Mouse (Mus musculus) heart, postnatal 10 days (tissue): Measurements from ENCODE around the gene Tenm3. TPM values are rescaled to one million over a fixed set of nuclear protein-coding genes. Genes with fewer than 3 reads are reported as not detected.

Source experiments
- DNase-seq, 2 experiments: peaks; one replicate each; pipeline ENCODE4 v3.0.0; 2021
- intact Hi-C: fragments of 180-260 bp; cut with DNase I; formaldehyde crosslinking; loops from one replicate; pipeline ENCODE4 v1.15.1; 2025
- total RNA-seq, 2 experiments: library from RNA; stranded (reverse); gene quantifications; 2 replicates each; pipeline ENCODE4 v1.2.3; 2021

Gene Tenm3
- total RNA-seq, 2 experiments from 2014 or later, result 8.3 to 8.7 TPM

DNA sequence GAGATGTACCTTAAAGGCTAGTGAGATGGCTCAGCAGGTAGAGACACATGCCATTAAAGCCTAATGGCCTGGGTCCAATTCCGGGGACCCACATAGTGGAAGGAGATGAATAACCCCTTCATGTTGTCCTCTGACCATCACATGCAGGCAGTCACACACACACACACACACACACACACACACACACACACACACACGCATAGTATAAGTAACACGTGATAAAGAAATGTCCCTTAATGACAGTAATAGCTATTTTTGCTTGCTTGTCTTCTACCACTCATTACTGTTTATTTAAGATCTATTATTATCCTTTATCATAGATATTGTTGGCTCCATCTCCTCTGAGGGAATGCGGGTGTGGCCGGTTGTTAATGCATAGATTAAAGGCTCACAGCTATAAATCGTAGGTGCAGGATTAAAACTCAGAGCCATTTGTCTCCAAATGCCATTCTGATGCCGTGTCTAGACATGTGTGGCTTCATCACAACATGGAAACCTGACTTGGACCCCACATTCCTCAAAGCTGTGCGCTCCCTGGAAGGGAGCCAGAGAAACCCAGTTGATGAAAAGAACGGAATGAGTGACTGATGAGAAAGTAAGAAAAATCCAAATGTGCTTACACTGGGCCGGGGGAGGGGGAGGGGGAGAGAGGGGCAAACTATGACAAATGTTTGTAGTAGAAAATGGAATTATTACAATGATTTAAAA lies 239.4 kb downstream of the Tenm3 start:
- intact Hi-C loops, result no loop called here
- DNase-seq, result no peak

DNA sequence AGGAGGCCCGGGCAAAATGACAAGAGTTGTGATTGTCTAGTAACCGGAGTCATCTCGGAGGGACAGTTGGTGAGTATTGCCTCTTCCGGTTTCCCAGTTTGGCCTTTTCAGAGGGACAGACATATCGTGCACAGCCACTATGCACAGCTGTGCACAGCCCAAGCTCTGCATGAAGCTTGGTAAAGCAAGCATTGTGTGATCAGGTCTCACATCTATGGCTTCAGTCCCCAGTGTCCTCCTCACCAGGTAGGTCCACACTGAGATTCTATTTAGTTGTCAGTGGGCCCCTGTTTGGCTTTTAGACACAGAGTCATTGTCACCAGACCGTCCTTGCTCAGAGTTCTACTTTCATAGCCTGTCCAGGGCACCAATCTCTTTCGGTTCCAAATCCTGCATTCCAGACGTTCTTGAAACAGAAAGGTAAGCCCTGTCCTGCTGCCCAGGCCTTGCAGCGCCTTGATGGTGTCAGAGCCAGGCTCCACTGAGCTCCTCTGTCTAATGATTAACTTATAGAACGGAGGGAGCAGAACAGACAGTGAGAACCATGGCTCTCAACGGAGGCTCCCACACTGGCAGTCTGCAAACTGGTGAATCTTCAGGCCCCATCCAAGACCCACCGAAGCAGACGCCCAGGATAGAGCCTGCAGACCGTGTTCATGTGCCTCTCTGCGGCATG lies 240.4 kb downstream of the Tenm3 start:
- no peak for DNase-seq
- intact Hi-C loops, result no loop called here

DNA sequence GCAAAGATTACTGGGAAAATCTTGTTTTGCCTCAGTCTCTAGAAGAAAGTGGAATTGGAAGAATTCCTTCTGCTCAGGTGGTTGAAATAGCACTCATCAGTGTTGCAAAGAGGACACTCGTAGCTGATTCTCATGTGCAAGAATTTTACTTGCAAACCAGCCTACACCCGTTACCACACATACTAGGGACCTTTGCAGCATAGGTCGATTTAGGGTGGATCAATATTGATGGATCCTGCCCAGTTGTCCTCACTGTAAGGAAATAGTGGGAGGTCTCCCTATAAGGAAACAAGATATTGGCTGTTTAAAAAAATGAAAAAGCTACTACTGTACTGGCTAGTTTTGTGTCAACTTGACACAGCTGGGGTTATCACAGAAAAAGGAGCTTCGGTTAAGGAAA lies 242.1 kb downstream of the Tenm3 start:
- no peak for DNase-seq
- intact Hi-C loops, result no loop called here

DNA sequence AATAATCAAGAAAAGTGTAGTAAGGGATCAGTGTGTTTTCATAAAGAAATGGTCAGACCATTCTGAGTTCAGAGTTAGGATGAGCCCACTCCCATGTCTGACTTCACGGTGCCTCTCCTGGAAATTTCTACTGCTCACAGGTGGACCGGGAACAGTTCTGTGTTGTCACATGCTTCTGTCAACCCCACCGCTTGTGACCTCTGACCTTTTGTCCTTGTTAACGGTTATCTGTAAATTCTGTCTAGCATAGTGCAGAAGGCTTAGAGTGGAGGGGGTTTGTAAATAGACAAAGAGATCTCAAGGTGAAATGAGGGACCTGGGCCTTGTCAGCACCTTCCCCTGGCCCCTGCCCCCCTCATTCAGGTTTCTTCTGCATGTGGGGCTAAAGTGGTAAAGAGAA lies 244.7 kb downstream of the Tenm3 start:
- intact Hi-C loops, result no loop called here

GRCm38 (mm10) chr8:48596332-48596731 lies 247.4 kb downstream of the Tenm3 start:
- DNase-seq, result no peak
- intact Hi-C loops, result no loop called here

More for the DNA sequence above, 244.7 kb downstream of the Tenm3 start:
- DNase-seq, result no peak

- no peak for DNase-seq
- intact Hi-C loops, result no loop called here
Measured at GRCm38 (mm10) chr8:48591818-48592217, 251.9 kb downstream of the Tenm3 start.

- DNase-seq, result no peak
- intact Hi-C loops, result no loop called here
Measured at GRCm38 (mm10) chr8:48579732-48580131, 264.0 kb downstream of the Tenm3 start.

DNA sequence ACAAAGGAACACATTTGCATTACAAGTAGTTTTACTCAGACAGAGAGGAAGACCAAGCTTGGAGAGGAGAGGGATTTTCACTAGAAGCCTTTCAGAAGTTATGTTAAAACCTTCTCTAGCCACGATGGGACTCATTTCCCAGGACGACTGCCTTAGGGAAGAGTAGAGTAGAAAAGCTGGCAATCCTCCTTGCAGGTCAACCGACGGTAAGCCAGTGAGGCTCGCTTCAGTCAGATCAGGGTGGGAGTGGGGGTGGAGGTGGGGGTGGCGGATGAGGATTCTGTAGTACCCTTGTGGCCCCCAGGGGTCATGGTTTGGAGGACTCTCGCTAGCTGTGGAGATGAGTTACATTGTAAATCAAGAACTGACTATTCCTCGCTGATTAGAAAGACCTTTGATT lies 264.6 kb downstream of the Tenm3 start:
- DNase-seq, result no peak
- intact Hi-C loops, result no loop called here

GRCm38 (mm10) chr8:48572941-48573340 lies 270.8 kb downstream of the Tenm3 start:
- no peak for DNase-seq
- intact Hi-C loops, result no loop called here

GRCm38 (mm10) chr8:48572345-48572744 lies 271.4 kb downstream of the Tenm3 start:
- intact Hi-C loops, result no loop called here
- no peak for DNase-seq

DNA sequence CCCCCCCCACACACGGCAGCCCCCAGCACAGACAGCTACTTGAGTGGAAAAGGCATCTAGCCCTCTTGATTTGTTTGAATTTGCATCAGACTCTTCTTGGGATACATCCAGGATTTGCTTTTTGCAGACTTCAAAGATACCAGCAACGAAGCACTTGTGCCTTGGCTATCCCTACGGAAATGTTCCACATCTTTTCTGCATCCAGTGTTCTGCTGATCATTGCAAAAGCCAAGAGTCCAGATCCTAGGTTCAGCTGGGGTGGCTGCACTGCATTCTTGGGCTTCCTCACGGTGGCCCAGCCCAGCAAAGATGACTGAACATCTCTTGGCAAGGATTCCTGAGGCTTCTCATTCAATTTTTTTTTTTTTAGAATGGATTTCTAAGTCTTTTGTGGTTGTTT lies 275.1 kb downstream of the Tenm3 start:
- DNase-seq, result peak in 1 of 2 experiments; percentile 18

DNA sequence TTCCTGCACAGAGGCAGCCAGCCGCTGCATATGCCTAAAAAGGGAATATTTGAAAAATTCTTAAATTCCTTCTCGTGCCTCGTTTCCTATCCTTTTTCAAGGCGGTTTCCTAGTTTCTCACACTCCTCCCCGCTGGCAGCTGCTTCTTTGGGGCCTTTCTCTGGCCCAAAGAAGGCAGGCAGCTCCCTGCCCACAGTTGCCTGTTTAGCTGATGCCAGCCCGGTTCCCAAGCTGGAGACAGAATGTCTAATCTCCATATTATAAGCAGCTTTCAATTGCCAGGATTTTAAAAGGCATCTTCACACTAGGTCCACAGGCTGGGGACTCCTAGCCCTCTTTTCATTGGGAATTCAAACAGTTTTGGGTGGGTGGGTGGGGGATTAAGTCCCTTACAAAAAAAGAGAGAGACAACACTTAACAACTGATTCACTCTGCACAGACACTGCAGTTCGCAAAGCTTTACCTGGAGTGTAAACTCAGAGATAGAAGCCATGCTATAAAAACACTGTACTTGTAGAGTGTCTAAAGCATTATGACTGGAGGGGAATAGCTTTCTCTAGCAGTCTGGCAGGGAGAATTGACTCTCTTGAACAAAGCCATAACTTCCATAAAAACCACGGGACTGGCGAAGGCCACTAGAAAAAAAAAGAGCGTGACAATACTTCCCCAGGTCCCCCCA lies 275.7 kb downstream of the Tenm3 start:
- intact Hi-C loops, result no loop called here
- DNase-seq, result no peak

More for the DNA sequence above, 275.1 kb downstream of the Tenm3 start:
- intact Hi-C loops, result no loop called here

- no peak for DNase-seq
- intact Hi-C loops, result no loop called here
Measured at GRCm38 (mm10) chr8:48560227-48560626, 283.5 kb downstream of the Tenm3 start.

- peak; percentile 38 to 40 for DNase-seq
- intact Hi-C loops, result loop anchor here (10.0 kb wide), 1 partner anchor 289 kb away; the partner anchor contains the start of gene Tenm3
Measured at GRCm38 (mm10) chr8:48555546-48556141, 288.1 kb downstream of the Tenm3 start.

DNA sequence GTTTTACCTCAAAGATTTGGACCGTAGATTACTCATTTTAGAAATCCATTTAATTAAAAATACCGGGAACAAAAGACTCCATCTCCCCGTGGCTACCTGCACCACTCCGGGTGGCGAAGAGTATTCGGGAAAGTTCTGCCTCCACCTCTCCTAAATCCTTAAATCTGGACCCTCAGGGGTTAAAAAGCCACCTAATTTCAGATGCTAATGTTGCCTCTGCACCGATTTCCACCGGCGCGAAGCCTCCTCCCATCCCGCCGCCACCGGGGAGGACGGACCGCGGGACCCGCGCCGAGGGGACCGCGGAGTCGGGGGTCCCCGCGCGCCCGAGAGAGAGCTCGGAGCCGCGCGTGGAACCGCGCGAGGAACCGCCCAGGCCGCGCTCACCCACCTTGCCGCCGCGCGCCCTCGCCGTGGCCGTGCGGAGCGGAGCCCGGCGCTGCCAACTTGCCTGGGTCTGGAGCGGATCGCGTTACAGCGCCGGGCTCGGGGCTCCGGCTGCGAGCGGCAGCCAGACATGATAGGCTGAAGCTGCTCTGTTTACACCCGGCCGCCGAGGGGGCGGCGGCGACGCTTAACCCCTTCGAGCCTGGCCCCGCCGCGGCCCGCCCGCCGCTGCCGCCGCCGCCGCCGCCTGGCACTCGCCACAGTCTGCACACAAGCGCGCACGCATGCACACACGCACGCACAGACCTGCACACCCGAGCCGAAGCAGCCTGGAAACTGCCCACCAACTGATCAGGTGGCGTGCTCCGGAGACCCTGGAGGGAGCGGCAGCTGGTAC lies 288.8 kb downstream of the Tenm3 start:
- intact Hi-C loops, result loop anchor here (10.0 kb wide), 1 partner anchor 290 kb away; the partner anchor contains the start of gene Tenm3
- peak; percentile 74 to 80 for DNase-seq

DNA sequence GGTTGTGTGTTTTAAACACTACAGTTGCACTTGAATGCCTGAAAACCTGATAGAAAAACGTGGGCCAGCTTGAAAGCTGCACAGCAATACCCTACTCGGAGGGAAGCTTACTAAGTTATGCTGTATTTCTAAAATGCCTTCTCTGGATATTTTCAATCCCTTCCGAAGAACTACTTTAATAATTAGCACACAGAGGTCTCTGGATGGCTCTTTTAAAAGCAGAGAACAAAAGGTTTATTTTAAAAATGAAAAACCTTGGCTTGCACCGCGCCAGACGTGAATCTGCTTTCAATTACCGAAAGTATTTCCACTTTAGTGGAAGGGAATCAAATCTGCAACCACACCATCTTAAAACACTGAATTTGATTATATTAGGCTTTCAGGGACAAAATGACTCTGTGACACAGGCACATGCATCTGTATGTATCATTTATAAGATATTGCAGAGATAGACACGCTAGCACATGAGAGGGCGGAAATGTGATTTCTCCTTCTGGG lies 289.9 kb downstream of the Tenm3 start:
- DNase-seq, result peak; percentile 22 to 30
- intact Hi-C loops, result loop anchor here (10.0 kb wide), 1 partner anchor 291 kb away; the partner anchor contains the start of gene Tenm3

- DNase-seq, result no peak
- intact Hi-C loops, result loop anchor here (10.0 kb wide), 1 partner anchor 292 kb away; the partner anchor contains the start of gene Tenm3
Measured at GRCm38 (mm10) chr8:48552306-48552705, 291.4 kb downstream of the Tenm3 start.

DNA sequence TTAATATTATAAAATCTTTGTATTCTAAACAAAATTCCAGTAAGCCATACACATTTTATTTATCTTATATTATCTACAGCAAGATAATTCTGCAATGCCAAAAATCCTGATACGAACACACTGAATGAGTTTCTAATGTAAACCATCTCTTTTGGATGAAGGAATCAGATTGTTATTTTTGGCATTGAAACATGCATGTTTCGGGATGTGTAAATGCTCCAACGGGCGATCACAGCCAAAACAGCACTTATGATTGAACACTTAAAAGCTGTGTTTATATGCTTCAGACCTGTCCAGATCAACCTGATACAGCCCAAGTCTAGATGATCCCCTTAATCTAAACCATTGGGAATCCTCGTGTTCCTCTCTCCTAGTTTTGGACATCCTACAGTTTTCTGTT lies 292.4 kb downstream of the Tenm3 start:
- intact Hi-C loops, result loop anchor here (10.0 kb wide), 1 partner anchor 293 kb away; the partner anchor contains the start of gene Tenm3
- no peak for DNase-seq

- DNase-seq, result no peak
- intact Hi-C loops, result no loop called here
Measured at GRCm38 (mm10) chr8:48548908-48549307, 294.8 kb downstream of the Tenm3 start.

DNA sequence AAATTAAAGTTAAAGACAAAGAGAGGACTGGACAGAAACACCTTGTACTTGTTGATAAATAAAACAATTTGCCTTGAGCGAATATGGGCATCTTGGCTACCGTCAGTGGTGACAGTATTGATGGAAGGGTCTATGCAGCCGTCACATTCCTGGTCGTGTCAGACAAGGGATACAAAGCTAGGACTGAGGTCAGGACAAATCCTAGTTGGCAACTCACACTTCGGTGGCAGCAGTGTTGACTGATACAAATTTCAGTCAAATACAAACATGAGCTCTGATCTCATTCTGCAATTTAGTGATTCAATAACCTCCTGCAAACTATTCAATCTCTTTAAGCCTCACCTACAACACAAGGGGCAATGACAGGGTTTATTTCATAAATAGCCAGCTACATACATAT lies 298.1 kb downstream of the Tenm3 start:
- DNase-seq, result no peak
- intact Hi-C loops, result no loop called here
